Mouse (Mus musculus) liver, adult 2 months (tissue): ENCODE data around the gene Zfp963.

Experiments
- CTCF ChIP-seq: fragments of 200-500 bp; IDR thresholded peaks from 2 replicates; pipeline ENCODE4 v1.5.1; 2011; ENCODE audit warnings: low read depth, low read length, control low read depth
- POLR2A ChIP-seq: fragments of 200-500 bp; IDR thresholded peaks from 2 replicates; pipeline ENCODE4 v1.6.1; 2011; ENCODE audit warnings: low read length, control low read depth; ENCODE audit not compliant: insufficient read depth; ENCODE audit errors: extremely low read depth

DNA sequence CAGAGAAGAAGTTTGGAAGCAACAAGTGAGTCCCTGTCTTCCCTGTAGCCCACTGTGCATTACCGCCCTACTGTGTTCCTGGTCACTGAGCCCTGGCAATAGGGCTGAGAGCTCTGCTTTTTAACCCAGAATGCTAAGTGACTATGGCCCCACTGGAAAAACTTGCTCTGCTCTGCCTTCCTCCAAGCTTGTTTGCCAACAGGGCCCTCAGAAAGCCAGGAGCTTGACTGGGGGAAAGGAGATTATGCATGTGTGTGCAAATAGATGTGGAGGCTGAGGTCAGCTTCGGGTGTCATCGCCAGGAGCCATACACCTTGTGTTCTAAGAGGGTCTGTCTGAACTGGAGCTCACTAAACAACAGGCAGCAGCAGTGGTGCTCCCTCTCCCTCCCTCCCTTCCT lies 44.3 kb upstream of the Zfp963 start:
- no peak for TF ChIP-seq CTCF
- no peak for TF ChIP-seq POLR2A
